Comparison of ENCODE assay signal across 10 mouse cellular contexts in the genomic region with DNA sequence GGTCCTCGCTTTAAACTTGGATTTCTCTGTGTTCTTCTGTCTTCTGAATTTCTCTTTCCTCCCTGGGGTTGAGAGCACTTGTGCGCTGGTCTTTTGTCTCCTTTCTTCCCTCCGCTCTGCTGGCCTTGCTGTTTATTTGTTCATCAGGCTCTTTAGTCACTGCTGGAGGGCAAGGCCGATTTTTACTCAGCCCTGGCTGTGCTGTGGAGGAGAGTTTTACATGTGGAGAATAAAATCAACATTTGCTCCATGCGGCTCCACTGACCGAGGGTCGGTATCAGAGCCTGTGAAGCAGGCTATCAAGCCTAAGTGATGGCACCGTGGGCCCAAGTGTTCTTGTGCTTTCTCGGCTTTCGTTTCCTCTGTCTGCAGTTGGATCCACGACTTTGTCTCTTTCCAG. TPM values are rescaled to one million over a fixed set of nuclear protein-coding genes. Genes with fewer than 3 reads are reported as not detected.
A peak's percentile ranks its signal among the peaks of the same experiment; 100 is the strongest.
DNase-seq lines count a peak whose midpoint lies in the region; ATAC-seq and TF ChIP-seq lines count a peak whose summit lies in the region.
"Had no signal": no experiment of that assay in that cellular context is flagged by ENCODE, and none has a peak within 500 bp of the region (broad histone marks: within the 10 kb centered on the region; RNA-seq: fewer than 3 reads in every experiment).

No protein-coding gene starts in this region.

- H3K4me1 ChIP-seq in hindbrain, embryonic 11.5 days (replicated peaks; ENCODE audit: control insufficient read depth, insufficient read depth, low read length), result no peaks in the 10 kb centered on the region
- no peaks in the 10 kb centered on the region; the same call in 1 of the 2 replicates for H3K4me1 ChIP-seq in midbrain, postnatal 0 days (ENCODE audit: insufficient read depth, low read length)

- peak overlapping the region; percentile 42; the same call in 1 of the 2 replicates for H3K9ac ChIP-seq in hindbrain, embryonic 11.5 days (ENCODE audit: low read depth, low read length)
- H3K9ac ChIP-seq in midbrain, postnatal 0 days (replicated peaks; ENCODE audit: low read length, poor library complexity, severe bottlenecking), result 0 out of 2 replicates have a peak overlapping the region, but pooled peaks have one; percentile 30

- H3K27me3 ChIP-seq in hindbrain, embryonic 11.5 days (ENCODE audit: control insufficient read depth, insufficient read depth, low read length), result no peaks in the 10 kb centered on the region
- H3K27me3 ChIP-seq in midbrain, postnatal 0 days (ENCODE audit: insufficient read depth, low read length), result no peaks in the 10 kb centered on the region

- intact Hi-C loops in left cerebral cortex, adult 2 months (cut with DNase I), result loop anchor here (5.0 kb wide), 1 partner anchor 236 kb away; no protein-coding TSS in a partner anchor
- intact Hi-C loops in gastrocnemius, adult 2 months (cut with DNase I), result loop anchor here (10.0 kb wide), 2 partner anchors 233 to 1883 kb away; no protein-coding TSS in a partner anchor

- no peaks in the 10 kb centered on the region for H3K9me3 ChIP-seq in hindbrain, embryonic 11.5 days (ENCODE audit: control insufficient read depth, low read length)
- no peaks in the 10 kb centered on the region for H3K9me3 ChIP-seq in midbrain, postnatal 0 days (ENCODE audit: low read length)

- no peak for DNase-seq in left cerebral cortex, adult 2 months (ENCODE audit: extremely low spot score in 1 of 2, low spot score in 2 of 2)
- DNase-seq in left cerebral cortex, adult 9 months (ENCODE audit: low spot score in 2 of 2), result no peak
- peak; percentile 26 to 48 for DNase-seq in cerebellum, postnatal 36 days
- peak; percentile 44 for DNase-seq in hindbrain, embryonic 11.5 days (ENCODE audit: low spot score)
- peak; percentile 37 for DNase-seq in midbrain, postnatal 0 days (ENCODE audit: low spot score)
- DNase-seq in gastrocnemius, adult 2 months, result no peak
- no peak for DNase-seq in layer of hippocampus, adult 9-10 months (ENCODE audit: low spot score)
- no peak for DNase-seq in ovary, postnatal 36 days (ENCODE audit: low spot score)
- DNase-seq: heart, postnatal 4 days had no signal

- H3K4me2 ChIP-seq in hindbrain, embryonic 11.5 days (replicated peaks; ENCODE audit: low read depth, low read length), result peak overlapping the region; percentile 17; the same call in 1 of the 2 replicates
- peak overlapping the region; percentile 23 for H3K4me2 ChIP-seq in midbrain, postnatal 0 days (ENCODE audit: low read depth, low read length, poor library complexity, severe bottlenecking)

- WGBS in hindbrain, embryonic 11.5 days, result 32% methylated on average over 11 of the region's 11 CpGs
- WGBS in midbrain, postnatal 0 days, result 23% methylated on average over 11 of the region's 11 CpGs

- no peak for TF ChIP-seq CTCF in left cerebral cortex, adult 2 months (IDR thresholded peaks at IDR 0.05)
- TF ChIP-seq CTCF in midbrain, postnatal 0 days (IDR thresholded peaks at IDR 0.05), result no peak
- TF ChIP-seq CTCF in gastrocnemius, adult 2 months (IDR thresholded peaks at IDR 0.05), result no peak

- H3K27ac ChIP-seq in left cerebral cortex, adult 2 months, result peak overlapping the region; percentile 37; the same call in 1 of the 2 replicates
- peak overlapping the region; percentile 74 for H3K27ac ChIP-seq in hindbrain, embryonic 11.5 days (ENCODE audit: low read depth, low read length)
- peak overlapping the region; percentile 69; the same call in 1 of the 2 replicates for H3K27ac ChIP-seq in midbrain, postnatal 0 days (ENCODE audit: low read depth, low read length)
- H3K27ac ChIP-seq in gastrocnemius, adult 2 months, result no peak overlapping the region

- no peak overlapping the region for H3K4me3 ChIP-seq in left cerebral cortex, adult 2 months
- H3K4me3 ChIP-seq in hindbrain, embryonic 11.5 days (ENCODE audit: low read depth, low read length), result no peak overlapping the region
- H3K4me3 ChIP-seq in midbrain, postnatal 0 days (ENCODE audit: low read depth, low read length), result no peak overlapping the region
- no peak overlapping the region for H3K4me3 ChIP-seq in gastrocnemius, adult 2 months

- H3K36me3 ChIP-seq in hindbrain, embryonic 11.5 days (ENCODE audit: control insufficient read depth, insufficient read depth, low read length), result no peaks in the 10 kb centered on the region
- no peaks in the 10 kb centered on the region for H3K36me3 ChIP-seq in midbrain, postnatal 0 days (ENCODE audit: insufficient read depth, low read length)

- peak; percentile 76 for ATAC-seq in hindbrain, embryonic 11.5 days (ENCODE audit: low FRiP score)
- ATAC-seq in midbrain, postnatal 0 days (ENCODE audit: low FRiP score), result no peak
- ATAC-seq: CD4-positive, CD25-positive, alpha-beta regulatory T cell, adult 4 months had no signal

RNA-seq across cellular contexts. Expression of gene Vps50, which starts 13.4 kb away (rescaled TPM):
- total RNA-seq in left cerebral cortex, adult 2 months (2021), result 10 to 100 TPM; 56.1 to 61.2 TPM
- polyA plus RNA-seq in hindbrain, embryonic 11.5 days (2014; fragmentation: Nextera tagmentation; extraction: Ambion mirVana), result 39.5 and 45.4 TPM in 2 replicates
- total RNA-seq in midbrain, postnatal 0 days (2014; rRNA removed), result 36.5 and 40.9 TPM in 2 replicates
- polyA plus RNA-seq in midbrain, postnatal 0 days (2015; fragmentation: Nextera tagmentation; extraction: Ambion mirVana), result 46.4 and 51.8 TPM in 2 replicates
- 10 to 100 TPM; 21.1 to 21.8 TPM for total RNA-seq in gastrocnemius, adult 2 months (2021)

RNA-seq across cellular contexts. Expression of gene Hepacam2, which starts 13.5 kb away (rescaled TPM):
- total RNA-seq in left cerebral cortex, adult 2 months (2021), result under 1 TPM; 0.34 to 0.40 TPM
- polyA plus RNA-seq in hindbrain, embryonic 11.5 days (2014; fragmentation: Nextera tagmentation; extraction: Ambion mirVana), result 2.2 and 2.8 TPM in 2 replicates
- total RNA-seq in midbrain, postnatal 0 days (2014; rRNA removed), result 2.0 and 3.0 TPM in 2 replicates
- 1.4 and 1.6 TPM in 2 replicates for polyA plus RNA-seq in midbrain, postnatal 0 days (2015; fragmentation: Nextera tagmentation; extraction: Ambion mirVana)
- under 1 TPM in 1 of 2 experiments, not detected in 1; 0.22 TPM for total RNA-seq in gastrocnemius, adult 2 months (2021)

Comparison
In these comparisons a context has a peak if more than half of its experiments do, and no peak if none do; other contexts are left out.
1. DNase-seq: peak in cerebellum, postnatal 36 days (2 of 2), hindbrain, embryonic 11.5 days (single experiment) and midbrain, postnatal 0 days (single experiment); none in left cerebral cortex, adult 2 months (0 of 2), left cerebral cortex, adult 9 months (0 of 2), gastrocnemius, adult 2 months (single experiment), layer of hippocampus, adult 9-10 months (single experiment) and ovary, postnatal 36 days (single experiment).